Mouse (Mus musculus) cerebellum, adult 2 months (tissue): Measurements from ENCODE around the gene Gzmc. TPM values are rescaled to one million over a fixed set of nuclear protein-coding genes. Genes with fewer than 3 reads are reported as not detected.
"Not testable (repeated sequence)": the region's sequence is repeated elsewhere in the genome, so short reads cannot be mapped to it uniquely, and the experiment has no call there.

Experiments
- DNase-seq, 2 experiments: peaks; one replicate each; pipeline ENCODE4 v3.0.0; 2021
- H3K27ac ChIP-seq: fragments of 200-500 bp; 2 replicates; pipeline ENCODE4 v1.5.1; 2012; ENCODE audit warnings: low read length, control low read depth, inconsistent platforms; ENCODE audit not compliant: insufficient read depth
- H3K27me3 ChIP-seq: fragments of 200-500 bp; 2 replicates; pipeline ENCODE4 v1.6.1; 2012; ENCODE audit warnings: inconsistent platforms, mild to moderate bottlenecking, low read length, moderate library complexity; ENCODE audit not compliant: control insufficient read depth, insufficient read depth
- H3K4me1 ChIP-seq: fragments of 200-500 bp; 2 replicates; pipeline ENCODE4 v1.6.1; 2011; ENCODE audit warnings: low read length; ENCODE audit not compliant: control insufficient read depth, insufficient read depth
- H3K4me3 ChIP-seq: fragments of 200-500 bp; replicated peaks from 2 replicates; pipeline ENCODE3; 2011; ENCODE audit warnings: mild to moderate bottlenecking, low read depth, low read length, control low read depth; ENCODE audit not compliant: insufficient read depth
- CTCF ChIP-seq: fragments of 200-500 bp; IDR thresholded peaks from 2 replicates; pipeline ENCODE4 v1.5.1; 2011; ENCODE audit warnings: low read depth, mild to moderate bottlenecking, control low read depth, low read length, moderate library complexity, borderline replicate concordance; ENCODE audit not compliant: insufficient read depth
- POLR2A ChIP-seq: fragments of 200-500 bp; IDR thresholded peaks from 2 replicates; pipeline ENCODE4 v1.6.1; 2011; ENCODE audit warnings: low read length, control low read depth, borderline replicate concordance; ENCODE audit not compliant: insufficient read depth
- WGBS: fragments of 180-500 bp; shearing (Covaris S2); methylation state at CpG from one replicate; pipeline ENCODE4 v1.1.7; 2018; 5-methylcytosine and 5-hydroxymethylcytosine counted together
- polyA plus RNA-seq: library from polyadenylated mRNA; depleted of rRNA; stranded (reverse); fragments of >200 nt; gene quantifications from 2 replicates; pipeline ENCODE4 v1.2.3, GENCODE M21; 2012; rRNA removed

Gzmc gene
- polyA plus RNA-seq, result not detected in 2 replicates

- Histone ChIP-seq H3K4me1 (no peaks in the 10 kb centered on the region), H3K4me3 (no peak within 1 kb of the TSS), H3K27me3 (no peaks in the 10 kb centered on the region), H3K27ac (no peak within 1 kb of the TSS)
- 86% methylated on average over 2 of the region's 2 CpGs for WGBS
- TF ChIP-seq POLR2A (no peak), CTCF (no peak)
- no peak for DNase-seq
These were observed at the start of gene Gzmc for GRCm38 (mm10) chr14:56234556-56234955. Gene Gzmc, minus strand, starts transcription at chr14:56234656.

GRCm38 (mm10) chr14:56283816-56284215 lies 49.4 kb upstream of the Gzmc start:
- Histone ChIP-seq H3K4me3 (no peak overlapping the region), H3K4me1 (no peaks in the 10 kb centered on the region), H3K27ac (no peak overlapping the region), H3K27me3 (no peaks in the 10 kb centered on the region)
- DNase-seq, result no peak
- no peak for TF ChIP-seq CTCF
- TF ChIP-seq POLR2A, result no peak
- WGBS, result 89% methylated on average over 1 of the region's 1 CpGs

GRCm38 (mm10) chr14:56281090-56281489 lies 46.6 kb upstream of the Gzmc start:
- Histone ChIP-seq H3K4me3 (no peak overlapping the region), H3K4me1 (no peaks in the 10 kb centered on the region), H3K27ac (no peak overlapping the region), H3K27me3 (no peaks in the 10 kb centered on the region)
- 25% methylated on average over 5 of the region's 5 CpGs for WGBS
- no peak for DNase-seq
- no peak for TF ChIP-seq CTCF
- TF ChIP-seq POLR2A, result no peak

- H3K27ac ChIP-seq, H3K4me1 ChIP-seq, DNase-seq, H3K4me3 ChIP-seq, H3K27me3 ChIP-seq: not testable (repeated sequence)
- WGBS, result 58% methylated on average over 7 of the region's 7 CpGs
These were observed 44.2 kb upstream of the Gzmc start for GRCm38 (mm10) chr14:56278691-56279090.

- 78% methylated on average over 7 of the region's 7 CpGs for WGBS
- H3K27me3 ChIP-seq, H3K27ac ChIP-seq, H3K4me3 ChIP-seq, DNase-seq, H3K4me1 ChIP-seq: not testable (repeated sequence)
These were observed 41.6 kb upstream of the Gzmc start for GRCm38 (mm10) chr14:56276096-56276495.

GRCm38 (mm10) chr14:56266109-56266508 lies 31.7 kb upstream of the Gzmc start:
- H3K27ac ChIP-seq, result no peak overlapping the region
- 94% methylated on average over 1 of the region's 1 CpGs for WGBS
- DNase-seq, result no peak
- H3K27me3 ChIP-seq, result no peaks in the 10 kb centered on the region
- H3K4me1 ChIP-seq, result no peaks in the 10 kb centered on the region
- no peak overlapping the region for H3K4me3 ChIP-seq
- TF ChIP-seq CTCF (no peak), POLR2A (no peak)

GRCm38 (mm10) chr14:56262153-56262552 lies 27.7 kb upstream of the Gzmc start, which contains the start of gene Gzmb:
Gene Gzmb, minus strand, starts transcription at chr14:56262260.
- WGBS, result 93% methylated on average over 5 of the region's 5 CpGs
- no peak for DNase-seq
- H3K27me3 ChIP-seq, result no peaks in the 10 kb centered on the region
- H3K4me1 ChIP-seq, result no peaks in the 10 kb centered on the region
- H3K4me3 ChIP-seq, result no peak within 1 kb of the TSS
- TF ChIP-seq CTCF (no peak), POLR2A (no peak)
- no peak within 1 kb of the TSS for H3K27ac ChIP-seq

- H3K4me1 ChIP-seq, result no peaks in the 10 kb centered on the region
- no peak for TF ChIP-seq POLR2A
- no peak for TF ChIP-seq CTCF
These were observed 6.0 kb upstream of the Gzmc start for GRCm38 (mm10) chr14:56240409-56240808.

GRCm38 (mm10) chr14:56211317-56211716 lies 23.1 kb downstream of the Gzmc start, which contains the start of gene Gzmf:
Gene Gzmf, minus strand, starts transcription at chr14:56211417.
- DNase-seq, result no peak
- 90% methylated on average over 4 of the region's 4 CpGs for WGBS
- H3K4me3 ChIP-seq, result no peak within 1 kb of the TSS
- no peaks in the 10 kb centered on the region for H3K4me1 ChIP-seq
- TF ChIP-seq CTCF, result no peak
- TF ChIP-seq POLR2A, result no peak
- H3K27me3 ChIP-seq, result no peaks in the 10 kb centered on the region
- H3K27ac ChIP-seq, result no peak within 1 kb of the TSS

More at GRCm38 (mm10) chr14:56240409-56240808, 6.0 kb upstream of the Gzmc start:
- Histone ChIP-seq H3K4me3 (no peak overlapping the region), H3K27me3 (no peaks in the 10 kb centered on the region), H3K27ac (no peak overlapping the region)
- DNase-seq, result no peak
